Comparison of ENCODE assay signal across 20 mouse cellular contexts in the genomic region with DNA sequence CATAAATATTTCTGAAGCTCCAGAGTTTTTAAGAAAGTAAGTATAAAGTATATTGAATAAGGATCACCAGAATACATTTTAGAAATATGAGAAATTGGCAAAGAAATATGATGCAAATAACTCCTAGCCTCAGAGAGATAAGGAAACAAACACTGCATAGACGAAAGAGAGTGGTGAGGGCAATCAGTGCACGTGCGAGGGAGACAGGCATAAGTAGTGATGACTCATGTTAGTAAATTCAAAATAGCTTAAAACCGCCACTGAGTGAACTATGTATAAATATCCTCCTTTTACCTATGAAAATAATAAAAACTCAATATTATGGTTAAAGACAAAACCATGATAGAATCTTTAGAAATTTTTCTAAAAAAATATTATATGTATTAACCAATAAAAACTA.
A peak's percentile ranks its signal among the peaks of the same experiment; 100 is the strongest.
DNase-seq lines count a peak whose midpoint lies in the region; ATAC-seq and TF ChIP-seq lines count a peak whose summit lies in the region.
"Had no signal": no experiment of that assay in that cellular context is flagged by ENCODE, and none has a peak within 500 bp of the region (broad histone marks: within the 10 kb centered on the region; RNA-seq: fewer than 3 reads in every experiment).

No protein-coding gene starts in this region.

- no peak overlapping the region for H3K9ac ChIP-seq in heart, postnatal 0 days (replicated peaks; ENCODE audit: low read depth, low read length)
- no peak overlapping the region for H3K9ac ChIP-seq in hindbrain, embryonic 12.5 days
- H3K9ac ChIP-seq in hindbrain, embryonic 16.5 days (ENCODE audit: low read depth, low read length) = no peak overlapping the region
- no peak overlapping the region for H3K9ac ChIP-seq in neural tube, embryonic 13.5 days
- H3K9ac ChIP-seq in neural tube, embryonic 15.5 days (replicated peaks) = no peak overlapping the region

- TF ChIP-seq EP300 in heart, postnatal 0 days (IDR thresholded peaks at IDR 0.05; ENCODE audit: low read depth) = no peak

- H3K27ac ChIP-seq in heart, postnatal 0 days (ENCODE audit: low read depth) = no peak overlapping the region
- H3K27ac ChIP-seq in hindbrain, embryonic 12.5 days = no peak overlapping the region
- H3K27ac ChIP-seq in hindbrain, embryonic 16.5 days (ENCODE audit: low read depth, low read length) = no peak overlapping the region
- H3K27ac ChIP-seq in neural tube, embryonic 13.5 days (replicated peaks) = no peak overlapping the region
- H3K27ac ChIP-seq in neural tube, embryonic 15.5 days (replicated peaks) = no peak overlapping the region

- H3K4me1 ChIP-seq in heart, postnatal 0 days (ENCODE audit: control insufficient read depth, insufficient read depth) = no peaks in the 10 kb centered on the region
- no peaks in the 10 kb centered on the region for H3K4me1 ChIP-seq in hindbrain, embryonic 12.5 days
- no peaks in the 10 kb centered on the region for H3K4me1 ChIP-seq in hindbrain, embryonic 16.5 days (ENCODE audit: control insufficient read depth, insufficient read depth, low read depth, low read length)
- peaks cover 6% of the 10 kb centered on the region; the same call in 1 of the 2 replicates for H3K4me1 ChIP-seq in neural tube, embryonic 13.5 days (replicated peaks)
- 0 out of 2 replicates have a peak, but pooled peaks cover 4% of the 10 kb centered on the region for H3K4me1 ChIP-seq in neural tube, embryonic 15.5 days

- WGBS in heart, postnatal 0 days = 31% methylated on average over 4 of the region's 4 CpGs
- 80% methylated on average over 4 of the region's 4 CpGs for WGBS in hindbrain, embryonic 12.5 days
- 73% methylated on average over 4 of the region's 4 CpGs for WGBS in hindbrain, embryonic 16.5 days
- WGBS in neural tube, embryonic 13.5 days = 71% methylated on average over 4 of the region's 4 CpGs
- WGBS in neural tube, embryonic 15.5 days = 63% methylated on average over 4 of the region's 4 CpGs

- no peak for ATAC-seq in heart, postnatal 0 days (ENCODE audit: insufficient read depth, low read depth)
- ATAC-seq in hindbrain, embryonic 12.5 days (ENCODE audit: low FRiP score) = 0 out of 2 replicates have a peak, but pooled peaks have one; percentile 50
- ATAC-seq in hindbrain, embryonic 16.5 days = no peak
- 0 out of 2 replicates have a peak, but pooled peaks have one; percentile 59 for ATAC-seq in neural tube, embryonic 13.5 days (ENCODE audit: low read depth)
- ATAC-seq in neural tube, embryonic 15.5 days (ENCODE audit: low FRiP score) = no peak
- no peak for ATAC-seq in erythroid progenitor cell, adult 5-6 weeks (replicated peaks; ENCODE audit: low FRiP score, poor library complexity, severe bottlenecking)
- ATAC-seq: activated CD4-positive, CD25-positive, alpha-beta regulatory T cell, adult 4 months; CD4-positive, CD25-positive, alpha-beta regulatory T cell, adult 4 months; Patski had no signal

- TF ChIP-seq CTCF in heart, postnatal 0 days (IDR thresholded peaks at IDR 0.05; ENCODE audit: low read depth) = no peak

- peak; percentile 33 for DNase-seq in heart, postnatal 0 days (ENCODE audit: low spot score)
- no peak for DNase-seq in heart, adult 18-20 months
- DNase-seq in brain, adult 2 months (ENCODE audit: low read depth, low spot score) = peak; percentile 8
- DNase-seq: adrenal gland, adult 2 months; adrenal gland, adult 8-10 months; adrenal gland, postnatal 10 days; adrenal gland, postnatal 14 days; adrenal gland, postnatal 25 days; adrenal gland, postnatal 36 days; B cell, adult 2 months had no signal

- no peaks in the 10 kb centered on the region for H3K9me3 ChIP-seq in heart, postnatal 0 days (replicated peaks; ENCODE audit: control insufficient read depth, low read length)
- H3K9me3 ChIP-seq in hindbrain, embryonic 12.5 days (replicated peaks) = no peaks in the 10 kb centered on the region
- no peaks in the 10 kb centered on the region for H3K9me3 ChIP-seq in hindbrain, embryonic 16.5 days (ENCODE audit: control insufficient read depth, low read length)
- no peaks in the 10 kb centered on the region for H3K9me3 ChIP-seq in neural tube, embryonic 13.5 days
- H3K9me3 ChIP-seq in neural tube, embryonic 15.5 days (replicated peaks) = no peaks in the 10 kb centered on the region
- H3K9me3 ChIP-seq: G1E had no signal

- H3K4me2 ChIP-seq in heart, postnatal 0 days (ENCODE audit: low read depth, low read length) = no peak overlapping the region
- H3K4me2 ChIP-seq in hindbrain, embryonic 12.5 days (replicated peaks) = no peak overlapping the region
- H3K4me2 ChIP-seq in hindbrain, embryonic 16.5 days (ENCODE audit: low read length) = no peak overlapping the region
- H3K4me2 ChIP-seq in neural tube, embryonic 13.5 days = no peak overlapping the region
- H3K4me2 ChIP-seq in neural tube, embryonic 15.5 days = no peak overlapping the region

- H3K27me3 ChIP-seq in heart, postnatal 0 days (ENCODE audit: control insufficient read depth, insufficient read depth, low read length) = no peaks in the 10 kb centered on the region
- no peaks in the 10 kb centered on the region for H3K27me3 ChIP-seq in hindbrain, embryonic 12.5 days
- H3K27me3 ChIP-seq in hindbrain, embryonic 16.5 days (replicated peaks; ENCODE audit: control insufficient read depth, insufficient read depth, low read length) = no peaks in the 10 kb centered on the region
- no peaks in the 10 kb centered on the region for H3K27me3 ChIP-seq in neural tube, embryonic 13.5 days
- no peaks in the 10 kb centered on the region for H3K27me3 ChIP-seq in neural tube, embryonic 15.5 days (replicated peaks)
- H3K27me3 ChIP-seq: CH12.LX had no signal

- no peak overlapping the region for H3K4me3 ChIP-seq in heart, postnatal 0 days (ENCODE audit: low read depth, low read length)
- H3K4me3 ChIP-seq in hindbrain, embryonic 12.5 days = no peak overlapping the region
- no peak overlapping the region for H3K4me3 ChIP-seq in hindbrain, embryonic 16.5 days (ENCODE audit: low read length)
- H3K4me3 ChIP-seq in neural tube, embryonic 13.5 days = no peak overlapping the region
- no peak overlapping the region for H3K4me3 ChIP-seq in neural tube, embryonic 15.5 days (replicated peaks)

- H3K36me3 ChIP-seq in heart, postnatal 0 days (replicated peaks; ENCODE audit: control insufficient read depth, insufficient read depth, low read length) = no peaks in the 10 kb centered on the region
- H3K36me3 ChIP-seq in hindbrain, embryonic 12.5 days = no peaks in the 10 kb centered on the region
- H3K36me3 ChIP-seq in hindbrain, embryonic 16.5 days (ENCODE audit: control insufficient read depth, insufficient read depth, low read length) = no peaks in the 10 kb centered on the region
- H3K36me3 ChIP-seq in neural tube, embryonic 13.5 days = no peaks in the 10 kb centered on the region
- H3K36me3 ChIP-seq in neural tube, embryonic 15.5 days = no peaks in the 10 kb centered on the region
- H3K36me3 ChIP-seq: G1E had no signal

Comparison
In these comparisons a context has a peak if more than half of its experiments do, and no peak if none do; other contexts are left out.
1. ATAC-seq: peak in hindbrain, embryonic 12.5 days (single experiment) and neural tube, embryonic 13.5 days (single experiment); none in heart, postnatal 0 days (single experiment), hindbrain, embryonic 16.5 days (single experiment), neural tube, embryonic 15.5 days (single experiment) and erythroid progenitor cell, adult 5-6 weeks (single experiment).
2. DNase-seq: peak in heart, postnatal 0 days (single experiment) and brain, adult 2 months (single experiment); none in heart, adult 18-20 months (0 of 2).